Mouse (Mus musculus) embryo, embryonic 9.5 days (tissue): ENCODE data around the gene Prdm11.

ENCODE experiments used
- DNase-seq: peaks from one replicate; pipeline ENCODE4 v3.0.0-alpha.2; 2017; ENCODE audit errors: extremely low spot score

The Prdm11 gene

DNA sequence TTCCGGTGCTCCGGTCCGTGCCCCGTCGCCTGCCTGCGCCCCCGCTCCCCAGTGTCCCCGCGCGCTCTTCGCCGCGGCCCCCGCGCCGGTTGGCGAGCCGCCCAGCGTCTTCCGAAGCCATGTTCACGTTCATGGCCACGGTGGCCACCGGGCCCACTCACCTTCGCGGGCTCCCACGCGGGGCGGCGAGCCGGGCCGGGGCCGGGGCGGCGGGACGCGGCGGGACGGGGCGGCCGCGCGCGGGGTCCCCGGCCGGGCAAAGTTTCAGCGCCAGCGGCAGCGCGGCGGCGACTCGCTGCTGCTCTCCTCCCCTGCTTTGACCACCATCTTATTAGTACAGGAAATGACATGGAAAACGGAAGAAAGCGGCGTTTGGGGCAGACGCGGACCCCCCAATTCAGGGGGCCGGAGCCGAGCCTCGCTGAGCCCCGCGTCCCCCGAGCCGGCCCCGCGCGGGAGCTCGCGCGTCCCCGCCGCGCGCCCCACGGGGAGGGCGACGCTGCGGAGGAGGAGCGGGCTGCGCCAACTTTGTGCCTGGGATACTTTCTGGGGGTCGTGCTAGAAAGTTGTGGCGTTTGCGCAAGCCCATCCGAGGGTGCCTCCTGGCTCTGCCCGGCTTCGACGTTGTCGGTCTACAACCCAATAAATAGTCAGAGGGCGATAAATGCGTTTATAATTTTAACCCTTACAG is at the start of gene Prdm11:
Prdm11 (minus strand) TSS at position 350 of the 691 bp plus-strand sequence.
- DNase-seq: peak; percentile 71

DNA sequence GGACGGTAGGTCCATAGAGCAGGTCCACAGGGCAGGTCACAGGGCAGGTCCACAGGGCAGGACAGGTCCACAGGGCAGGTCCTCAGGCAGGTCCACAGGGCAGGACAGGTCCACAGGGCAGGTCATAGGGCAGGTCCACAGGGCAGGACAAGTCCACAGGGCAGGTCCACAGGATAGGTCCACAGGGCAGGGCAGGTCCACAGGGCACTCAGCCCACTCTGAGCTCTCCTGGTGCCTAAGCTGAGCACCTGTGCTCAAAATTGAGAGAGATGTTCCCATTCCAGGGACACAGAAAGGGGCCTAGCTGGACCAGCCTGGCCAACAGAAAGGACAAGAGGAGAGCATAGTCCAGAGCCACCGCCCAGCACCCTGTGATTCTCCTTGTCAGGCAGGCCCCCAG is 46.4 kb upstream of the Prdm11 start:
- DNase-seq: no peak

DNA sequence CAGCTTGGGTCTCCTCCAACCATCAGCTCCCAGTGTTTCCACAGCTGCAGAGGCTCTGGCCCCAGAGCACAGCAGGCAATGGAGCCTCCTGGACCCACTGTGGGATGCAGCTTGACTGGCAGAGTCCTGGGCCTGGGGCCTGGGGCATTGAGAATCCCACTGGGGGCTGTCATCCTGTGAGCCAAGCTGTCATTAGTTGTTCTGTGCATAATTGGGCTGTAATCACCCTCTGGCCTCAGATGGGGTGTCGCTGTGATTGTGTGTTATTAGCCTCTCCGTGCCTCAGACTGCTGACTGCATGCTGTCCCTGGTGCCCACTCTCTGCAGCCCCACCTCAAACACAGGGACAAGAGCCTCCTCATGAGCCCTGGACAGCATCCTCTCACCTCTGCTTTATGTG is 45.7 kb upstream of the Prdm11 start:
- no peak for DNase-seq

DNA sequence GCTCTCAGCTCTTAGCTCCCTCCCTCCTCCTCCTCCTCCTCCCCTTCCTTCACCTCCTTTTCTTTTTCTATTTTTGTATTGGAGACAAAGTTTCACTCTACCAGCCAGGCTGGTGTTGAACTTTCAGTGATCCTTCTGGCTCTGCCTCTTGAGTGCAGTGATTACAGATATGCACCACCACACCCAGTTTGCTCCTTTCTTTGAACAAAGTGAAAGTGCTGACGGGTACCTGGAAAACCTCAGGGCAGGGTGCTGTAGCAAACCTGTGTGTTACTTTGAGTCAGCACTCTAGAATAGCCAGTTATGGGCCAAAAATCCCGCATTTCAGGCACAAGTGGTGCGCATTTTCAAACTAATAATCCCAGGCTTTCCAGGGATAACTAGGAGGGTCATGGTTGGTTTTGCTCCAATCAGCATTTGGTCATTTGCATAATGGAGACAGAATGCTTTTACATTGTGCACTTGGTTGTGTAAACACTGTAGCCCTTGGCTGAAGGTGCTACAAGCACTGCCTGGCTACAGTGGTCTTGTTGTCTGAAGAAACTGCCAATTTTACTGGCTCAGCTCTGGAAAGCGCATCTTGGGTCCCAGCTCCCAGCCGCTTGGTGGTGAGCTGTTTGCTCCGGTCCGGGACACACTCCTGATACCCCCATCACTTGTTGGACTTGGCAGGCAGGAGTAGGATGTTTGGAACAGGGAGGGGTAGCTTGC is 43.6 kb upstream of the Prdm11 start:
- DNase-seq: no peak

DNA sequence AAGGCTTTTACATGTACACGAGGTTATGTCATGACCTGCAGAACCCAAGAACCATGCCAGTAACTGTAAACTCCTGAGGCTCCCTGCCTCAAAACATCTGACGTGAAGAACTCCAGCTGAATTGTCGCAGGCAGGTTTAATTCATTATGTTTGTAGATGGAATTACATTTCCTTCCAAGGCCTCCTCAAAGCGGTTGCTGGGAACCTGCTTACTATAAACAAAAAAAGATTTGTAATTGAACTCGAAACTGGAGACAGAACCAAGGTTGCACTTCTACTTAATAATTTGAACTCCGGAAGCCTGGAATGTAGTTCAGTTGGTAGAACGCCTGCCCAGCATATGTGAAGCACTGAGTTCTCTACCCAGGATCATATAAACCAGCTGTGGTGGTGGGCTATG is 42.0 kb upstream of the Prdm11 start:
- DNase-seq: no peak

DNA sequence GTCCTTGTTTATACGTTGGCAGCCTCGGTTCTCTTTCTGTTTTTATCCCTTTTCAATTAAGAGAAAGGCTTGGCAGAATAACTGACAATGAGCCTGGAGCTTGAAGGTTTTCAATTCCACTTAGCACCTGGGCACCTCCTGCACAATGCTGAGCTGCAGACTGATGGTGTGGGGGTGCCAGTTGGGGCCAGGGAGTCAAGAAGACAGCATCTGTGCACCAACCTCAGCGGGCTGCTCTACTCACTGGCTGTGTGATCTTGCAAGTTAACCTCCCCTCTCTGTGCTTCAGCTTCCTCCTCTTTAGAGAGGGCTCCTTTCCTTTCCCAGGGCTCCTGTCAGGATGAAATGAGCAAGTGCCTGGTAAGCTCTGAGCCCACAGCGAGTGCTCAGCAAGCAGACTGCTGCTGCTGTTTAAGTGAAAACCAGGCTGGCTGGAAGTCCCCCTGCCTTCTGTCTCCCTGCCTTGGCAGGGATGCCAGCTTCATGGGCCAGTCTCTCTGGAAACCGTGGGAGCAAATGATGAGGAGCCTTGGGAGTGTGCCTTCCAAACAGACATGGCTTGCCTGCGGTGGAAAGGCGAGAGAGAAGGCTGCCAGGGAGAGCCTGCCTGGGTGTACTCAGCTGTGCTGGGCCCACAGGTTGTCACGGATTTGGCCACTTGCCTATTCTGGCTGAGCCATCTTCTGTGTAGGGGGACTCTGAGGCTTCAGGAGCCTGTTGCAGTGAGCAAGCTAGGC is 39.5 kb upstream of the Prdm11 start:
- no peak for DNase-seq

DNA sequence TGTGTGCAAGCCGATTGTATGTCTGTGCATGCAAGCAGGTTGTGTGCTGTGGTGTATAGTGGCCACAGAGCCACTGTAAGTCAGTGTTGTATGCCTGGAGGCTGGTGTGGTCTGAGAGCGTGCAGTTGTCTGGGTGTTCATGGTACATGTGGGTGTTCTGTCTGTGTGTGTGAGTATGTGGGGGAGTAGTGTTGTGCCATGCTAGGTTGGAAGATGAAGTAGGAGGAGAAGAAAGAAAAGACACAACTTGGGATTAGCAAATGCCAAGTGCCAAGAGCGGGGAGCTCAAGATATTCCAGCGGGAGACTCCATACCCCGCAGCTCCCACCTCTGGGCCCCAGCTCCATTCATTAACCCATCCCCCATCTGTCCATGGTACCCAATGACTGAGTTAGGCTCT is 38.5 kb upstream of the Prdm11 start:
- DNase-seq: no peak

DNA sequence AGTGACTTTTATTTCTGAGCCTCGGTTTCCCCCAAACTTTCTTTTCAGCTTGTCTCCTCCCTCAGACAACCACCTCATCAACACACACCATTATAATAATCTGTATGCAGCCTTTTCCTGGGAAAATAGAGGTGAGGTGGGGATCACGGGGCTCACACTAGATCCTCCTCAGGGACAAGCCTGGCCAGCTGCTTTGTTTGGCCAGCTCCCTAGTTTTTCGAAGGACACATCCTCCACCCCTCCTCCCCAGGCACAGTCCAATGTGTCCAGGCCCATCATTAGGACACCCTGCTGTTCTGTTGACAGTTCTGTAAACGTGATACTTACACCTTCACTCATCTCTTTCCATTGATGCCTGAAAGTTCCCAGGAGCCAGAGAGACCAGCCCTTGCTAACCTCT is 37.4 kb upstream of the Prdm11 start:
- DNase-seq: no peak

DNA sequence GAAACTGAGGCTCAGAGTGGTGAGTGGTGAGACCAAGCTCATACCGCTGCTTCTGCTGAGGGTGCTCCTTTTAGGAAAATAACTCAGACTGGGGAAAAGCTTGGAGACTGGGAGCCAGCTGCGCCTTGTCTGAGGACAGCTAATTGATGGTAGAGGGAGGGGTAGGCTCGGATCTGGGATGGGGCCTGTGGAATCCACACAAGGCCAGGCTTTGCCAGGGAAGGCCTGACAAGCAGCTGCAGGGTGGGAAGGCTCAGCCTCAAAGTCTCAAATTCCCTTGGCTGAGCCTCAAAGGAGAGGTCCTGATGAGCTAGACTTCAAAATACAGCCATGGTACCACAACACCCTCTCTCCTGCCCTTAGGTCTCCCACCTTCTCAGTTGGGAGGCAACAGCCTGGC is 36.9 kb upstream of the Prdm11 start:
- no peak for DNase-seq

DNA sequence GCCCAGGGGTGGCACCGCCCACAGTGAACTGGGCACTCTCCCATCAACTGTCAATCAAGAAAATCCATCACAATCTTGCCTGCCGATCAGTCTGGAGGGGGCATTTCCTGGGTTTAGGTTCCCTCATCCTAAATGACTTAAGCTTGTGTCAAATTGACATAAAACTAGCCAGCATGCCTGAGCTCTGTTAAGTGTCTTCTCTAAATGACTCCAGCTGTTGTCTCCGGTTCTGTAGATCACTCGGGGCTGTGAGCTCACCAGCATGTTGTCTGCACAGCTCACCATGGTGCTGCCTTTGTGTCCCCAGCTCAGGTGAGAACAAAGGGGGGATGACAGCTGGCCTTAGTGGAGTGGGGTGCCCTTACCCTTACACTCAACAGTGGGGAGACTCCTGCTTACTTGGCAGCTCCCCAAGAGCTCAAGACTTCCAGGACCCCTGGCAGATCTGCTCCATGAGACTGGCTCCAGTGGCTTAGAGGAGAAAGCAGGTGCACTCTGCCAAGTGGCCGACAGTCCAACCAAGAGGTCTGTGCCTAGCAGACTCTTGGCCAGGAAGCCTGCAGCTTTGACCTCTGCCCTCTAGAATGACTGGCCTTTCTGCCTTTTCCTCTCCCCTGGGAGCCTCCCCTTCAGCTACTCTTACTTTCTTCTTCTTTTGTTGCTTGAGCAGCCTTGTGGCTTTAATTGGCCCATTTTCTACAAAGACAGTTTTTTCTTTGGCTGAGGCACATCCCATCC is 35.1 kb upstream of the Prdm11 start:
- DNase-seq: no peak

DNA sequence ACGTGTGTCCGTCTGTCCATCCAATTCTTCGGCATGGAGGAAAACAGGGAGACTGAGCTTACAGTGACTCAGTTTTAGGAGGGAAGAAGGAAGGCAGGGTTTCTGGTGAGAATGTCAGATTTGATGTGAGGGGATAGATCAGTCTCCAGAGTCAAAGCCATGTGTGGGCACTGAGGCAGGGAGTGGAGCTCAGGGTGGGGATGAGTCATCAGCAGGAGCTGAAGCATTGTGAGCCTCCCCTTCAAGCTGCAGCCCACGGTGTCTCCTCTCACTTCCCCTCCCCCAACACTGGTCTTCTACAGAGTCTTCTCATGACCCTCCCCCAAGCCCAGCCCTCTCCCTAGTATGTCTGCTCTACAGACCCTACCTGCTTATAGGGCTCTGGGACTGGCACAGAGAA is 33.4 kb upstream of the Prdm11 start:
- DNase-seq: no peak

DNA sequence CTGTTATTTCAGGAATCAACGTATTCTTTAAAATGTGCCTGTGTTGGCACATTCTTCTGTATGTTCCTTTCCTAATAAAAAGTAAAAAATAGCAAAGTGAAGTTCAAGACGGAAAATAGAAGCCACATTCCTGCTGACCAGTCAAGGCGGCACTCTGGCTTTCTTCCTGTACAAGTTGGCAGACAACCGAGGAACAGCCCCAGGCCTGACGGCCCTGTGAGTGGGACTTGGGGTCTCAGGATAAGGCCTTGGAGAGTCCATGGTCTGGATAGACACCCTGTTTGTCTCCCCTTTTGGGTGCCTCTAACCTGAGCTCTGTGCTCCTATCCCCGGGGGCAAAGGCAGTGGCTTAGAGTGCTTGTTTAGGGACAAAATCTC is 30.6 kb upstream of the Prdm11 start:
- DNase-seq: no peak

DNA sequence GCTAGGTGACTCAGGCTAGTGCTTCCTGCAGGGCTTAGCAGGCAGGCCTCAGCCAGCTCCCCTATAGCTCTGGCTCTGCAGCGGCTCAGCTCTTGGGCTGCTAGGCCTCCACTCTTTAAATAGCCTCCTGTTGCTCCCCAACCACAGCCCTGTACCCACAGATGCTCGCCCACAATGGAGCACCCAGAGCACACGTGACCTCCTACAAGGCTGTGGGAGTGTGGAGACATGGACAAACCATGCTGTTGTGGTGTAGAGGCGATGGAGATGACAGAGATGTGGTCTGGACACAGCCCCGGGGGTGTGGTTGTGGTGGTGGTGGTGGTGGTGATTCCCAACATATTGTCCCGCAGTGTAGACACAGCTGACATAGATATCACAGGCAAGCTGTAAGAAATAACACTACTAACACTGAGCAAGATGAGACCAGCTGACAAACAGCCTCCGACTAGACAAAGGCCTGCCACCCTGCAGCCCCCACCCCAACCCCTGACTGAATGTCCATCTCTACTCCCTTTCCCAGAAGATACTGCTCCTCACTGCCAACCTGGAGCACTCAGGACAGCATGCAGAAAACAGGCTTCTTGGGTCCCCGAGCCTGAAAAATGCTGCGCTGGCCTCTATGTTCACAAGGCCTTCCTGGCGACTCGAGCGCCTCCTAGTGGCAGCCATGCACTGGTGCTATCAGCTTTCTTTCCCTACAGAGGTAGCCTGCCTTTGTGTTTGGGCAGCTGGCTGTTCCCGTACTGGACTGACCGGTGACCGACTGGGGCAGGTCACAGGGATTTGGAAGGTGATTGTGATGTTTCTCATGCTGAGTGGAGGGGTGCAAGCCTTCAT is 30.0 kb upstream of the Prdm11 start:
- DNase-seq: peak; percentile 73

DNA sequence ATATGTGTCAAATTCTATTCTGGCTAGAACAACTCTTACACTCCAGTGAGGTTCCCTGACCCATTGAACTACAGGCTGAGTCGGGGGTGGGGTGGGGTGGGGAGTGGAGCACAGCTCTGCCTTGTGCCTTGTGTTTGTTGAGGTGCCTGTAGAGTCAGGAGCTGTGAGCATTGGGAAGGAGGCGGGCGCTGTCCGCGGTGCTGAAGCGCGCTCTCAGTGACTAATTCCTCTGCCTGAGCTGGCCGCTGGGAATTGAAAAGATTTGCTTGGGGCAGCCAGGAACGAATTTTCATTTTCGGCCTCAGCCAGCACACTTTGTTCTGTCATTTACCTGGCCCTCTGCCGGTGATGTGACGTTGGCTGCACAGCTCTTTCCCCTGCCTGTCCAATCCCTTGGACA is 25.7 kb upstream of the Prdm11 start:
- peak; percentile 84 for DNase-seq

DNA sequence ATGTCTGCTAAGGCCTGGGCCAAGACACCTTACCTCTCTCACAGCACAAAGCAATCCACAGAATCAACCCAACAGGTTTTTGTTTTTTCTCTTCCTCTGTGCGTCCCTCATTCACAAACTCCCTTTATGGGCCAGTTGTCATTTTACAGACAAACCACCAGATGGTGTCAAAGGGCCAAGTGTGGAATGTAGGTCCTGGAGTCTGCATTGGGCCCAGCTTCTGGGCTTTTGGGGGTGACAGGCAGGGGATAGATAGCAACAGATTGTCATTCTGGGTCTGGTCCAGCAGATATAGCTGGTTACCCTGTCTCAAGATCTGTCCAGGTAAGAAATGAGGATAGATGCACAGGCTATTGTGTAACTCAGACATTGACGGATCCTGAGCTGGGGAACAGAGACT is 23.0 kb upstream of the Prdm11 start:
- DNase-seq: peak; percentile 51

DNA sequence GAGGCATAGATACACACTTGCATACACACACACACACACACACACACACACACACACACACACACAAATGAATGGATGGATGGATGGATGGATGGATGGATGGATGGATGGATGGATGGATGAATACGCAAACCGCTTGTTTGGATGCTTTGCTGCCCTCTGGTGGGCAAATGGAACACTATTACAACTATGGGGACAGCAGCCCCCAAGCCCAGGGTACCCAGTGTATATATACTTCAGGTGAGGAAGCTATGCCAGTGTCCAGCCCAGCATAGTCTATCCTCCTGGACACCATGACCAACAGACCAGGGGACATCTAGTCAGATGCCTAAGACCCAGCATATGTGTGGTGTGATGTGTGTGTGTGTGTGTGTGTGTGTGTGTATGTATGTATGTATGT is 17.4 kb upstream of the Prdm11 start:
- no peak for DNase-seq

DNA sequence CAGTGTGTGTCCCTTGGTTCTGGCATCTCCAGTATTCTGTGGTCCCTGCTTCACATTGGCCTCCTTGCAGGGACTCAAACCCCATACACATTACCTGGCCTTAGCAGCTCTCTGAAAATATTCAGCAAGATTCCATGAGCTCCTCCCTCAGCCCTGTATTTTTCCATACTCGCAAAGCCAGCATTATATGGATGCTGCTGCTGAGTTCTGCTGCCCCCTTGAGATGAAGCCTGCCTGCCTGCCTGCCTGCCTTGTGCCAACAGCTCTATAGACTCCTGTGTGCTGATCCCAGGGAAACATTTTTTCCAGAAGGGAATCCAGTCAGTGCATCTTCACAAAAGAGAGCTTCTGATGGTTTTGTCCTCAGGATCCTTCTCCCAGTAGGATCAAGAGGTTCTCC is 5.9 kb upstream of the Prdm11 start:
- no peak for DNase-seq

DNA sequence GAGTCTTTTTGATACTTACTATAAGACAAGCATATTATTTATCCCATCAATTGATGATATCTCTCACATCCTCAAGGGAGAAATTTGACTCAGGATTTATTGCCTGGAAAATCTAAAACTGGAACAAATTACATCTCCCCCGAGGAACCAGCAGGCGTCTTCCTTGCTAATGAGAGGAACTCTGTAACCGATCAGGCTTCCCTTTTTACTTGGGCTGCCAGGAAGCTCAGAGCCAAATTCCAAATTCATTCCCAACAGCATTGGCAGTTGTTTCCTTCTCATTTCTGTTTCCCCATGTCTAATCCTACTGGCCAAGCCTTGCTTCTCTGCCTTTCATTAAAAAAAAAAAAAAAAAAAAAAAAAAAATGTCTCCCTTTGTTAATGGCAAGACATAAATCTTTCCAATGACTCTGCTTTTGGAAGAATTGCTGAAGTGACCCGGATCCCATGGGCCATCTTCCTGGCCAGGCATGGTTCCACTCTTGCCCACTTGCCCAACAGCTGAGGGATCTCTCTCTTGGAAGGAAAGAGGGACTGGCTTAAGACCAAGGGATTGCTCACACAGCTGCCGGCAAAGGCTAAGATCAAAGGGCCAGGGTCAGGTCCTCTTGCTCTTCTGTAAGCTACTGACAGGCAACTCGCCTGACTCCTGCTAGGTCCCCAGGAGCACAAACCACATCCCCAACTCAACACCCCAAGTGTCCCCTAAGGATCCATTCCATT is 2.8 kb upstream of the Prdm11 start:
- no peak for DNase-seq

DNA sequence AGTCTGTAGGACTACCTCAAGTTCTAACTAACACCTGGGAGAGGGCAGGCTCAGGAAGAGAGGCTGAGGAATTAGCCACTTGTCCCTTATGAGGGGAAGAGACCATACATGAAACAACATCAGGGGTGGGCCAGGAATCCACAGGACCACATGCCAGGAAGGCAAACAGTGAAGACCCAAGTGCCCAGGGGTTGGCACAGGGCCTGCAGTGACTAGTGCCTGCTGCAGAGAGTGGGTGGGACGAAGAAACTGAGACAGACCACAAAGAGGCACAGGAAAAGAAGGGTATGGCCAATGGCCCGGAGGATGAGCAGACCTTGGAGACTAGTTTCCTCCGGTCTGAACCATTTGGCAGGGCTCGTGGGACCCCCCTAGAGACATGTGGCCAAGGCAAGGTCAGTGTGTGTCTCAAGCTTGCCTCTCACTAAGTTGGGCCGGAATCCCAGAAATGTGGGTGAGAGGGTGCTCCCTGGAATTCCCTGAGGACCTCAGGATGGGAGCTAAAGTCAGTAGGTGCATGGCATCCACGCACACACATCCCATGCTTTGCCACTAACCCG is 1.6 kb upstream of the Prdm11 start:
- no peak for DNase-seq

DNA sequence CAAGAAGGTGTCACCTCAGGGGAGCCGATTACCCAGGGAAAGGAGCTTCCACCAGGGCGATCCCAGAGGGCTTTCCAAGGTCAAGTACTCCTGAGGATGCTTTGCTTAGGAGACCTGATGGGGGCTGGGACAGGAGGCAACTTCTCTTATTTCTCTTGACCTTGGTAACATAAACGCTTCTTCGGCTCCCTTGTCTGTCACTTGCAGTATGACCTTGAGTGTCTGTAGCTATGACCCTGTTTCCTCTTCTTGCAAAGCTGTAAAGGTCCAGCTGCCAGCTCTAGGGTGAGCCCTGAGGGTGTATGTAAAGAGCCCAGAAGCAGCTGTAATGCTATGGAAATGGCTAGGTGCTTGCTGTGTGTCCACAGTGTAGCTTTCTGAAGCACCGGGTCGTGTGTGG is 1.1 kb upstream of the Prdm11 start:
- DNase-seq: no peak

DNA sequence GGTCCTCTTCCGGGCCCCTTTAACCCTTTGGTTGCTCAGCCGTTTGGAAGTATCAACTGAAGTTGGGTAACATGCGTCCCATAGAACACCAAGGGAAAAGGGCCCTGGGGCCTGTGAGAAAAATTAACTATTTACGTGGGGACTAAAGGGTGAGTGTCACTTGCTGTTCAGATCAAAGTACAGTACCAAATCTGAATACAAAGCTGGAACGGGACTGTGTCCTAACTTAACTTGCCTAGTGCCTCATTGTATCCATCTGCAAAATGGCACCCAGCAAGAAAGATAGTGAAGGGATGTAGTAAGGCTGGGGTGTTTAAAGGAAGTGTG is 505 bp upstream of the Prdm11 start:
- DNase-seq: no peak
